Mouse (Mus musculus) heart, embryonic 13.5 days (tissue): ENCODE results near the gene Comp. TPM values are rescaled to one million over a fixed set of nuclear protein-coding genes. Genes with fewer than 3 reads are reported as not detected.

Experiments used
- ATAC-seq: fragments of 200-750 bp; cut with Nextera tagmentation; 2 replicates; pipeline ENCODE4 v1.8.0; 2017; ENCODE audit warnings: moderate TSS enrichment; ENCODE audit not compliant: insufficient number of reproducible peaks, low FRiP score, low TSS enrichment; ENCODE audit errors: extremely low read depth
- H3K27ac ChIP-seq: fragments of 300-500 bp; sonication (generic); replicated peaks from 2 replicates; pipeline ENCODE4 v1.5.1; 2015; ENCODE audit warnings: moderate library complexity, mild to moderate bottlenecking, inconsistent platforms
- H3K27me3 ChIP-seq: fragments of 300-500 bp; sonication (generic); replicated peaks from 2 replicates; pipeline ENCODE4 v1.6.1; 2015; ENCODE audit warnings: mild to moderate bottlenecking, inconsistent platforms
- H3K36me3 ChIP-seq: fragments of 300-500 bp; sonication (generic); 2 replicates; pipeline ENCODE4 v1.6.1; 2015; ENCODE audit warnings: mild to moderate bottlenecking, inconsistent platforms
- H3K4me1 ChIP-seq: fragments of 300-500 bp; sonication (generic); 2 replicates; pipeline ENCODE4 v1.6.1; 2015; ENCODE audit warnings: inconsistent platforms
- H3K4me2 ChIP-seq: fragments of 300-500 bp; sonication (generic); 2 replicates; pipeline ENCODE4 v1.6.1; 2015; ENCODE audit warnings: inconsistent platforms, mild to moderate bottlenecking, moderate library complexity
- H3K4me3 ChIP-seq: fragments of 300-500 bp; sonication (generic); 2 replicates; pipeline ENCODE4 v1.5.1; 2015; ENCODE audit warnings: moderate library complexity, mild to moderate bottlenecking, inconsistent platforms
- H3K9ac ChIP-seq: fragments of 300-500 bp; sonication (generic); 2 replicates; pipeline ENCODE4 v1.6.1; 2015; ENCODE audit warnings: inconsistent platforms, mild to moderate bottlenecking, moderate library complexity
- H3K9me3 ChIP-seq: fragments of 300-500 bp; sonication (generic); 2 replicates; pipeline ENCODE4 v1.6.1; 2016; ENCODE audit warnings: inconsistent platforms
- WGBS: fragments of 180-500 bp; shearing (Covaris S2); methylation state at CpG from one replicate; pipeline ENCODE4 v1.1.7; 2015; ENCODE audit warnings: mixed read lengths; 5-methylcytosine and 5-hydroxymethylcytosine counted together
- polyA plus RNA-seq: library from polyadenylated mRNA; unstranded; fragments of >200 nt; fragmentation: Nextera tagmentation; extraction: Ambion mirVana; gene quantifications from 2 replicates; pipeline ENCODE4 v1.2.1, GENCODE M21; 2015

The Comp gene
- polyA plus RNA-seq, 1 experiment from 2014 or later = 3.5 TPM

DNA sequence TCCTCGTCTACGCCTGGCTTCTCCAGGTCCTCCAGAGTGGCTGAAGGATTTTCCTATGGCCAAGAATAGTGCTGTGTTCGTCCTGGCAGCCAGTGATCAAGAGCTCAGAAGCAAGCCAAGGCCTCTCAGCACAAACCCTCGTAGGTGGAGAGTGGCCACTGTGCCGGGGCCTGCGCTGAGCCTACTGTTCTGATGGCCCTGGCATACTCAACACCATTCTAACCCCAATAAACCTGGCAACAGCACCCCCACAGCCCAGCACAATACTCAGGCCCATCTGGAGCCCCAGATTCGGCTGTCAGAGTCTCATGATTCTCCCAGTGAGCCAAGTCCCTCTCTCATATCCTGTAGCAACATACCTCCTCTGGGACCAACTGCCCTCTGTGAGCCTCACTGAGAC is 32.7 kb upstream of the Comp start:
- H3K4me3 ChIP-seq = no peak overlapping the region
- no peak overlapping the region for H3K27ac ChIP-seq
- 81% methylated on average over 7 of the region's 7 CpGs for WGBS
- no peaks in the 10 kb centered on the region for H3K27me3 ChIP-seq
- no peak for ATAC-seq
- H3K9me3 ChIP-seq = no peaks in the 10 kb centered on the region
- peaks cover 24% of the 10 kb centered on the region for H3K4me1 ChIP-seq
- H3K4me2 ChIP-seq = no peak overlapping the region
- peaks cover 88% of the 10 kb centered on the region for H3K36me3 ChIP-seq
- no peak overlapping the region for H3K9ac ChIP-seq

DNA sequence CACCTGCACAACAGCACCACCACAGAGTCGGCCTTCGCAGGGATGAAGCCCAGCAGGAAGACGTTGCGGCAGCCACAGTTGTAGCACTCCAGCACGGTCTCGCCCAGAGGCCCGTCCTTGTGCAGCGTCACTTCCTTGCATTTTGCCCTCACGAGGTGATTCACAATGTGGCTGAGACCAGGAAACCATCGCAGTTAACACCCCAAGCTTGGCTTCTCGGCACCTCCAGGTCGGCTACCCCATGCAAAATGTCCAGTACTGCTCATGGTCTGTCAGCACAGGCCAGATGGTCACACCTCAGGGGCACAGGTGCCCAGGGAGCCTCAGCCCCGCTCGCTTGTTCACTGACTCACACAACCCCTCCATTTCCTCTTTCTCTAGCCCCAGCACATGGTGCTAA is 31.4 kb upstream of the Comp start:
- 88% methylated on average over 14 of the region's 14 CpGs for WGBS
- Histone ChIP-seq H3K27me3 (no peaks in the 10 kb centered on the region), H3K4me1 (peaks cover 24% of the 10 kb centered on the region), H3K4me3 (no peak overlapping the region), H3K4me2 (no peak overlapping the region), H3K9me3 (no peaks in the 10 kb centered on the region), H3K27ac (no peak overlapping the region), H3K36me3 (peaks cover 82% of the 10 kb centered on the region), H3K9ac (no peak overlapping the region)
- ATAC-seq = no peak

DNA sequence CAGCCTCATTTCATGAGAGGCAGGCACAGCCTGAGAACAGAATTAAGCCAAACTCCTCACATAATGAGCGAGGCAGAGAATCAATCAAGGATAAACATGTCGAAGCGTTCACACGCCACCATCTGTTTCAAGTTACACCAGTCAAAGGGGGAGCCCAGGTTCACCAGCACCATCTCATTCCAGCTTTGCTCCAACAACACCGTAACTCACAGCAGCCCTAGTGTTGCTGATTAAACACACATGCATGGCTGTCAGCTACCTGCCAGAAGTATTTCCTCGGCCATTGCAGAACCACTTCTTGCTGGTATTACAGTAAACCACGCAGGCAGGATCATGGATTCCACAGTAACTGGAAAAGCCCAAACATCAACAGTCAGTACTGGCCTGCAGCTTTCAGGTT is 30.3 kb upstream of the Comp start:
- Histone ChIP-seq H3K4me2 (no peak overlapping the region), H3K9ac (no peak overlapping the region), H3K27ac (no peak overlapping the region), H3K9me3 (no peaks in the 10 kb centered on the region), H3K4me1 (peaks cover 30% of the 10 kb centered on the region), H3K27me3 (no peaks in the 10 kb centered on the region), H3K4me3 (no peak overlapping the region), H3K36me3 (peaks cover 77% of the 10 kb centered on the region)
- ATAC-seq = no peak
- WGBS = 90% methylated on average over 7 of the region's 7 CpGs

DNA sequence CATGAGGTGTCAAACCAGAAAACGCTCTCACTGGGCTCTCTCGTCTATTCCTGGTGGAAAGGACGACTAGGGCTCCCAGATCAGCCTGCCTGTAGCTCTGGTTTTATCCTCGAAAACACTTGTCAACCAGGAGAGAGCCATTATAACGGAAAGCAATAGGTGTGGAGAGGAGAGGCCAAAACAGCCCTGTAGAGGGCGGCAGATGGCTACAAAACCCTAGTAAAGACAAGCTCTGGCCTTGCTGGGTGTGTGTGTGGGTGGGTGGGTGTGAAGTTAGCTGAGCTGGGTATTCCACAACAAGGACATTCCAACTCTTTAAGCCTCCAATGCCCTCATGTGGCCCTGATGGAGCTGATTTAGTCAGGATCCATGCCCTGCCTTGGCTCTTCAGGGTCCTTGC is 29.7 kb upstream of the Comp start:
- 60% methylated on average over 6 of the region's 6 CpGs for WGBS
- ATAC-seq = no peak
- no peaks in the 10 kb centered on the region for H3K27me3 ChIP-seq

DNA sequence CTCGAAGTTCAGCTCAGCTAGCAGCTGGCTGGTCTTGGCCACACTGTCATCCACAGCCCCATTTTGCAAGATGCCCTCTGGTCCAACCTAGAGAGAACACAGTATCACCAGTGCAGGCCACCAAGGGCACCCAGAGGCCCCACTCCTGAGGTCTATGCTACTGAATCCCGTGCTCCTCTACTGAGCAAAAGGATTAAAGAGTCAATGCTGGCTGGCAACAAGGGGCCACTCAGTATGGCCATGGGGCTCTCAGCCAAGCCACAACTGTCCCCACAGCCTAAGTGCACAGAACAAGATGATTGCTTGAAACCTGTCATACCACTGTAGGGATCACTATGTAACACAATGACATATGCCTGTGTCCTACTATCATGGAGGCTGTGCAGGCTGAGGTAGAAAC is 29.1 kb upstream of the Comp start:
- WGBS = 91% methylated on average over 2 of the region's 2 CpGs
- no peak overlapping the region for H3K4me3 ChIP-seq
- peaks cover 77% of the 10 kb centered on the region for H3K36me3 ChIP-seq
- no peak overlapping the region for H3K9ac ChIP-seq
- no peaks in the 10 kb centered on the region for H3K9me3 ChIP-seq
- H3K27me3 ChIP-seq = no peaks in the 10 kb centered on the region
- H3K4me2 ChIP-seq = no peak overlapping the region
- peaks cover 40% of the 10 kb centered on the region for H3K4me1 ChIP-seq
- no peak overlapping the region for H3K27ac ChIP-seq
- no peak for ATAC-seq

More for the DNA sequence above, 29.7 kb upstream of the Comp start:
- peaks cover 35% of the 10 kb centered on the region for H3K4me1 ChIP-seq
- no peaks in the 10 kb centered on the region for H3K9me3 ChIP-seq
- H3K4me3 ChIP-seq = no peak overlapping the region
- H3K36me3 ChIP-seq = peaks cover 77% of the 10 kb centered on the region
- H3K27ac ChIP-seq = no peak overlapping the region
- H3K9ac ChIP-seq = no peak overlapping the region
- no peak overlapping the region for H3K4me2 ChIP-seq

DNA sequence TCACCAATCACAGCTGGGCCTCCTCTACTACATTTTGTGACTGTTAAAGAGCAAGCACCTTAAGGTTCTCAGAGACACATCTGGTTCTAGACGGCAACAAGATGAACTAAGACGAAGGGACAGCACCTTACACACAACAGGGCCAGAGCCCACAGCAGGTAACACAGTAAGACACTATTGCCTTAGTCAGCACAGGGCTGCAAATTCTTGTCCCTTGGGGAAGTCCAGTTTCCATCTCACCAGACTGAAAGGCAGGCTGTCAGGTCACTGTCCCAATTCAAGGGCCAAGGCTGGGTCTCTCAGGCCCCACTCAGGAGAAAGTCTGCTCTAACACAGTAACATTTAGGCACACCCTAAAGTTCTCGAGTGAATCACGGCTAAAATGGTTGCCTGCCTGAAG is 25.9 kb upstream of the Comp start:
- Histone ChIP-seq H3K27ac (no peak overlapping the region), H3K4me1 (peaks cover 61% of the 10 kb centered on the region), H3K27me3 (no peaks in the 10 kb centered on the region), H3K9me3 (no peaks in the 10 kb centered on the region), H3K9ac (no peak overlapping the region), H3K4me2 (no peak overlapping the region), H3K36me3 (peaks cover 51% of the 10 kb centered on the region), H3K4me3 (no peak overlapping the region)
- no peak for ATAC-seq
- WGBS = 92% methylated on average over 4 of the region's 4 CpGs

DNA sequence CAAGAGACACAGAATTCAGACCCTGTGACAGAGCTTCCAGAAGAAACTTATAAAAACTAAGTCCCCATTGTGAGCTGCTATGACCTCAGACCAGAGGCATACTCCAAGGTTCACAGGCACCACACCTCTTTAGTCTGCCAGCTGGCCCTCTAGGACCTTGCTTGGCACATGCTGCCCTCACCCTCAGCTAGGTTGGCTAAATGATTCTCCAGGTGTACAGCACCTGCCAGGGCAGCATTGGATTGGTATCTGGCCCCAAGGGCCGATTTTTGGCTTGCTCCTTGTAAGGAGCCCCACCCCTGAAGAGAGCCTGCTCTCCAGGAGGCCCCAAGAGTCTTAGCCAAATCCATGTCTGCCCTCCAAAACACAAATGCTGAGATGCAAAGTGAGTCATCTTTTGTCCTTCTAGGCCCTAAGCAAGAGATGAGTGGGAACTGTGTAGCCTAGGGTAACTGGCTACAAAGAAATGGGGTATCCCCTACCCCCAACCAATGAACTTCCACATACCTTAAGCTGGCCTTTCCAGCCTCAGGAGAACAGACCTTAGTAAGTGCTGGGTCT is 25.4 kb upstream of the Comp start:
- H3K9ac ChIP-seq = no peak overlapping the region
- H3K4me1 ChIP-seq = peaks cover 61% of the 10 kb centered on the region
- peaks cover 46% of the 10 kb centered on the region for H3K36me3 ChIP-seq
- no peaks in the 10 kb centered on the region for H3K9me3 ChIP-seq
- H3K27ac ChIP-seq = no peak overlapping the region
- H3K4me2 ChIP-seq = no peak overlapping the region
- H3K4me3 ChIP-seq = no peak overlapping the region
- no peak for ATAC-seq
- 96% methylated on average over 1 of the region's 1 CpGs for WGBS
- no peaks in the 10 kb centered on the region for H3K27me3 ChIP-seq

DNA sequence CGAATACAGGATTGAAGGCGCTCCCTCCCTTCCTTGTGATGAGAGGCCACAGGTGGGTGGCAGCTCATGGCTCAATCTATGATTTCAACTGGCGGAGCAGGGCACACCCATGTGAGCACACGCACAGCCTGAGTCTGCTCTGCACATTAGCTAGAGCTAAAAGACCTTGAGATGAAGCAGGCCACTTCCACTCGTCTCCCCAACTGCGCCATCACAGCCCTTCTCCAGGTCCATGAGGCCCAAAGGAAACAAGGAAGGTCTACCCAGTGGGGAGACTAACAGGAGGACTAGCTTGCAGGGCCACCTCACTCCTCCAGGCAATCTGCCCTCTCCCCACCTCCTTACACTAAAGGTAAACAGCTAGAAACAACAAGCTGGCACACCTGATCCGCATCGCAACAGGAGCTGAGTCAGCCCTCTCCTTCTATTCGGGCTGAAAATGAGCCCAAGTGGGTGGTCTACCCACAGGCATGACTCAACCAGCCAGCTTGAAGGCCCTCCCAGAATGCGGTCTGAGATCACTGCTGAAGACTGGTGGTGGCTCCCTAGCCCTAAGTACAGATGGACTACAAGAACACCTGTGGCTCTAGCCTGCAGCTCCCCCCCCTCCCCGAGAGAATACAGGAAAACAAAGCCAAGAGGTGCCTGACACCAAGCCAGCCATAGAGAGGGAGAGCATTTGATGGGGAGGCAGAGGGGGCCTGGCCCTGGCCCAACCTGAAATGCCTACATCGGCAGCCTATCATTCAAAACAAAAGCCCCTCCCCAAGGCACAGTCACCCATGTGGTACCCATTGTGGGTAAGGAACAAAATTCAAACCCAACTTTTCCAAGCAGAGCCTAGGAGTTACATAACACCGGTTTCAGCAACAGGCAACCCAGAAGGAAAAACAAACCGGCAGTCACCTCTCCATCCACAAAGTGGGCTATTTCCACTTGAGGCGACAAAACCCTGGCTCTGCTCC is 22.0 kb upstream of the Comp start:
- H3K4me2 ChIP-seq = peak overlapping the region; percentile 100
- peaks cover 28% of the 10 kb centered on the region for H3K36me3 ChIP-seq
- H3K27ac ChIP-seq = 0 out of 2 replicates have a peak overlapping the region, but pooled peaks have one; percentile 86
- H3K4me1 ChIP-seq = peaks cover 62% of the 10 kb centered on the region
- no peaks in the 10 kb centered on the region for H3K27me3 ChIP-seq
- no peaks in the 10 kb centered on the region for H3K9me3 ChIP-seq
- H3K9ac ChIP-seq = peak overlapping the region; percentile 97
- no peak for ATAC-seq
- H3K4me3 ChIP-seq = peak overlapping the region; percentile 98
- whole genome bisulfite sequencing = 51% methylated on average over 15 of the region's 15 CpGs

DNA sequence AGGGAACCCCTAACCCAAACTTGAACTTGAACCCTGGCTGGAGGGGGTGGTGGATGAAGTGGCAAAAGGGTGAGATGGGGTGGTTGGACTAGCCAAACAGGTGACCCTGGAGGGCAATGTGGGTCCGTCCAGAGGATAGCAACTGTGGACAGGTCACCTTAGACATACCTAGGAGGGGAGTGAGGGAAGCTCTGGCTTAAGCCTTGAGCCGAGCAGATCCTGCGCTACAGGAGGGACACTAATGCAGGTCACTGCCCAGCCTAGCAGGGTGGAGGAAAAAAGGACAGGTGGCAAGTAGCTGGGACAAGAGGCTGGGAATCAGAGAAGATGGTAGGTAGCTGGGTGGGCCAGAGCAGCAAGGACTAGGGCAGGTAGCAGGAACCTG is 21.4 kb upstream of the Comp start:
- H3K27ac ChIP-seq = peak overlapping the region; percentile 86
- H3K4me2 ChIP-seq = peak overlapping the region; percentile 100
- ATAC-seq = no peak
- H3K9me3 ChIP-seq = no peaks in the 10 kb centered on the region
- H3K27me3 ChIP-seq = no peaks in the 10 kb centered on the region
- WGBS = 13% methylated on average over 3 of the region's 3 CpGs
- H3K4me3 ChIP-seq = peak overlapping the region; percentile 98
- peaks cover 62% of the 10 kb centered on the region for H3K4me1 ChIP-seq
- H3K36me3 ChIP-seq = peaks cover 24% of the 10 kb centered on the region
- peak overlapping the region; percentile 97 for H3K9ac ChIP-seq

DNA sequence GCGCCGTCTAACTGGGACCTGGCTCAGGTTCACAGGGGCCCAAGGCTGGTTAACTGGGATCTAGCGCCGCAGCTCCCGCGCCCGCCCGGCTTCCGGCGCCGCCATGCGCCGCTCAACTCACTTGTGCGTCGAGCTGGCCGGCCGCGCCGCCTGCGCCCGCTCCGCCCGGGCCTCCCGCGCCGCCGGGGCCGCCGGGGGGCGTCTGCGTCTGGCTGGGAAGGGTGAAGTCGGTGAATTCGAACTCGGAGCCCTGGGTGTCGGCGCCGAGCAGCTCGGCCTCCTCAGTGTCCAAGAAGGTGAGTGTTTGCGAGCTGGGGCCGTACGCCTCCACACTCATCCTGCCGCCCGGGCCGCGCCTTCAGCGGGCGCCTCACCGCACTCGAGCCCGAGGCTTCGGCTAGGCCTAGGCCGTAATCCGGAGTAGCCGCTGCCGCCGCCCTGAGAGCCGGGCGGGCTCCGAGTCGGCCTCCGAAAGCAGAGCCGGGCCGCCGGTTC is 20.7 kb upstream of the Comp start:
- peaks cover 21% of the 10 kb centered on the region for H3K36me3 ChIP-seq
- no peaks in the 10 kb centered on the region for H3K27me3 ChIP-seq
- WGBS = under 1% methylated on average over 61 of the region's 64 CpGs
- peak overlapping the region; percentile 86 for H3K27ac ChIP-seq
- peak; percentile 12; the same call in 1 of the 2 replicates for ATAC-seq
- H3K9me3 ChIP-seq = no peaks in the 10 kb centered on the region
- peak overlapping the region; percentile 100 for H3K4me2 ChIP-seq
- H3K9ac ChIP-seq = peak overlapping the region; percentile 97
- peaks cover 60% of the 10 kb centered on the region for H3K4me1 ChIP-seq
- peak overlapping the region; percentile 98 for H3K4me3 ChIP-seq

DNA sequence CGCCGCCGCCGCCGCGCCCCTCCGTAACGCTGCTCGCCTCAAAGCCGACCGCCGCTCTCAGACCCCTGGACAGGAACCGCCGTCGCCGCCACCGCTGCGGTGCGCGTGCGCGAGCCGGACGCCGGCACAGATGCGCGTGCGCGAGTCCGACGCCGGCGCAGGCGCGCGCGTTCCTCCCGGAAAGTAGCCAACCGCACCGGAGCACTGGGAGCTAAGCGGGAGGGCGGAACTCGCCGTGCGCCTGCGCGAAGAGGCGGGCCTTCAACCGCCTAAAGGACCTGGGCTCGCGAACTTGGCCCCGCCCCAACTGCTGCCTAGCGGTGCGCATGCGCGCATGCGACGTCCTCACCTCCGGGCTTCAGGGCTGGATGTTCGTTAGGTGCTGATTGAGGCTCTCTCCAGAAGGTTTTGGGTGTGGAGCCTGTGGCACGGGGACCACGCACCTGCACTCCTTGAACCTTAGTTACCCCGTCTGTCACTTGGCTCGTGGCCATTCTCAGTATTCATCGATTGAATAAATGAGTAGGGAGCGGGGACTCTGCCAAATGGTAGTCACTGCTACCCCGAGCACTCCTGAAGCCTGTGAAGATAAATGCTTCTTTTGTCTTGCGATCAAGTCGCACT is 20.1 kb upstream of the Comp start, which contains the start of gene Upf1:
Gene Upf1 (minus strand): TSS at position 85 of the 624 bp plus-strand sequence.
- H3K9me3 ChIP-seq = no peaks in the 10 kb centered on the region
- H3K9ac ChIP-seq = peak within 1 kb of the TSS; percentile 97
- no peaks in the 10 kb centered on the region for H3K27me3 ChIP-seq
- peak within 1 kb of the TSS; percentile 100 for H3K4me2 ChIP-seq
- H3K4me3 ChIP-seq = peak within 1 kb of the TSS; percentile 98
- ATAC-seq = peak; percentile 89
- peaks cover 15% of the 10 kb centered on the region for H3K36me3 ChIP-seq
- peaks cover 55% of the 10 kb centered on the region for H3K4me1 ChIP-seq
- peak within 1 kb of the TSS; percentile 86 for H3K27ac ChIP-seq
- WGBS = under 1% methylated on average over 63 of the region's 69 CpGs
